Mouse (Mus musculus): Measurements from ENCODE around the gene Vmn1r18.
"Not testable (repeated sequence)": the region's sequence is repeated elsewhere in the genome, so short reads cannot be mapped to it uniquely, and the experiment has no call there.

Gene Vmn1r18

DNA sequence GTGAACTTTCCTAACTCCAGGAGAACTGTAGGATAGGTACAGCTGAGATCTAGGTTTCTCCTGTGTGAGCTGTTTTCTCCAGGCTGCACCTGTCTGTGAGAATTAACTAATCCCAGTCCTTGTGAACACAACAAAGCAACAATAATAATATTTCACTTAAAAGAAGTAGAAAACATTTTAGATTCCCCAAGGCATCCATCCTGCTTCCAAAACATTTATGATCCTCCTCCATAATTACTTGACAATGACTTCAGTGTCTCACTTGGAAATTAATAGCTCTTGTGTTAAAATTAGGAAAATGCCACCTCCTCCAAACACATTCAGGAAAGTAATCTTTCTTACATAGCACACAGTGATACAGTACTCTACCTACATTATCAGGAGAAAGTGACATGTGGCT, at the start of gene Vmn1r18:
TSS of gene Vmn1r18 (minus strand) at position 101 of the 400 bp plus-strand sequence.
- DNase-seq (ENCODE audit: low spot score), result no peak

DNA sequence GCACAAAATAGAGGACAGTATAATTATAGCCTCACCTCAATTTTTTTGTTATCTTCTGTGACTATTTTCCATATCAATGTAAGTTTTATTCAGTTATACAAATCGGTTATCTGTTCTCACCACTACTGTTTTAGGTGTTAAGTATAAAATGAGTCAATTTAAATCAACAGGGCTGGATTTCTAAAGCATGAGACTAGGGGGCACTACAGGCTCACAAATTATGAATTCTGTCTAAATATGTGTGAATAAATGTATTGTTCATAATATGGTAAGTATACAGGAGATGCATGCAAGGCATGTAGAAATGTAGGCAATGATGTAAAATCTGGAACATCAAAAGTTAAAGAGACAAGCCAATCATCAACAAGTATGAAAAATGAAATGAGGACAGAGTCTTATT, 35.6 kb upstream of the Vmn1r18 start:
- DNase-seq (ENCODE audit: low spot score), result no peak

DNA sequence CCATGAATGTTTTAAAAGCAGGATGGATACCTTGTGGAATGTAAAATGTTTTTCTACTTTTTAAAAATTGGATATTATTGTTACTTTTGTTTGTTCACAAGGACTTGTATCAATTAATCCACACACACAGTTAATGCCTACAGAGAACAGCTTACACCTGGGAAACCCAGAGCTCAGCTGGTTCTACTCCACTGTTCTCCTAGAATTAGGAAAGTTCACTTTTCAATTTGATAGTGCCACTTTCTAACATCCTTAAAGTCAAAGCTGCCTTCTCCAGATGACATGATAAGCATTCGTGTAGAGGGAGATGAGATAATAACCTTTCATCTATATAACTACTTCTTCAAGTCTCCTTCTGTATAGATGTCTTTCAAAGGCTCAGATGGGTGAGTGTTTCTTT, 33.0 kb upstream of the Vmn1r18 start, which contains the start of gene Vmn1r20:
TSS of gene Vmn1r20 (plus strand) at position 301 of the 400 bp plus-strand sequence.
- no peak for DNase-seq (ENCODE audit: low spot score)

DNA sequence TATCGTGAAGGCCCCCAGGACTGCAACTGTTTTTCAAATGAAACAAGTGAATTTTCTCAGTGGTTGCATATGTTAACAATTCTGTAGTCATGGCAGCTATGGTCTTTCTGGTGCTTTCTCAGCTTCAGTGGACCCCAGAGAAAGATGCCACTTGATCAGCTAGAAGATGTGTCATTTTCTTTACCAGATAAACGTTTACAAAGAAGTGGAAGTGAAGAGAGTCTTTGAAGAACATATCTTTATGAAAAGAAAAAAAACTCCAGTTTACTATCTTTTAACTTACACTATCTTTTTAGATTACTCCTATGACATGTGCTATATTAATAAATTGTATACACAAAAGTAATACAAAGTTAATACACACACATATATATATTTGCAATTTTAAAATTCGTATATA, 7.9 kb upstream of the Vmn1r18 start, which contains the start of gene Vmn1r19:
TSS of gene Vmn1r19 (plus strand) at position 301 of the 400 bp plus-strand sequence.
- not testable (repeated sequence) for DNase-seq (ENCODE audit: low spot score)

DNA sequence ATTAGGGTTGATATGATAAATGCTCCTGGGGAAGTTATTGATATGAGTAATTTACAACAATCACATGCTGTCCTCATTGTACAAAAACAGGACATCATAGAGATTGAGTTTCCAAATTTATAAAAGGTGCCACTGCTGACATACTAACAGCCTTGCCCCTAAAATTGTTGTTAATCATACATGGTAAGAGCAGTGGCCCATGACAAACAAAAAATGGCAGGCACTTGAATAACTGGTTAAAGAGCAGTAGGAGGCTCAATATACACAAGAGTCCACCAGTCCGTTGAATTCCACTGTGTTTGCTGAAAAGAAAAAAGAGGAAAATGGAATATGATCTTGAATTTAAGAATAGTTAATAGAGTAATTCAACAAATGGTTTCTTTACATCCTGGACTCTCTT, 28.1 kb downstream of the Vmn1r18 start:
- DNase-seq (ENCODE audit: low spot score), result no peak

DNA sequence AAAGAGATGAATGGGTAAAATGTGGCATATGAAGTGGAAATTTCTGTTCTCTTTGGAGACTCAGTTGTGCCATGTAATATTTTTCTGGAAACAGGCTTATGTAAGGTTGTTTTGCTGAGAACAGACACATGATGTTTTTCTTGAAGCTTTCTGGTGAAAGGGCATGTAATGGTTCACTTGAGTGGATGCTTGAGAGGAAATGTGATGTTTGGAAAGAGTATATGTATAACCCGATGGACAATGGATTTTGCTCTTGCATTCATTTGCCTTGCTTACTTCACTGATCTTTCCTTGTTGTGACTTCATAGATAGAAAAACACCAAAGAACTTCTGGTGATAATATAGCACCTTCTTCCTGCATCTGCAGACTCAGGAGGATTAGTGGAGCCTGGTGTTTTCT, 29.7 kb downstream of the Vmn1r18 start:
- DNase-seq (ENCODE audit: low spot score), result not testable (repeated sequence)

DNA sequence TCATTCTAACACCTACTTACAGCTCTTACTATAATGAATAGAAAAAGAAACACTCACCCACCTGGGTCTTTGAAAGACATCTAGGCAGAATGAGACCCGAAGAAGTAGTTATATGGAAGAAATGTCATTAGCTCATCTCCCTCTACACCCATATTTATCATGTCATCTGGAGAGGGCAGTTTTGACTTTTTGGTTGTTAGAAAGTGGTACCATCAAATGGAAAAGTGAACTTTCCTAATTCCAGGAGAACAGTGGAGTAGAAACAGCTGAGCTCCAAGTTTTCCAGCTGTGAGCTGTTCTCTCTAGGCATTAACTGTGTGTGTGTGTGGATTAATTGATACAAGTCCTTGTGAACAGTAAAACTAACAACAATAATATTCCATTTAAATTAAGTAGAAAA, 32.0 kb downstream of the Vmn1r18 start, which contains the start of gene Vmn1r17:
TSS of gene Vmn1r17 (minus strand) at position 101 of the 400 bp plus-strand sequence.
- no peak for DNase-seq (ENCODE audit: low spot score)

DNA sequence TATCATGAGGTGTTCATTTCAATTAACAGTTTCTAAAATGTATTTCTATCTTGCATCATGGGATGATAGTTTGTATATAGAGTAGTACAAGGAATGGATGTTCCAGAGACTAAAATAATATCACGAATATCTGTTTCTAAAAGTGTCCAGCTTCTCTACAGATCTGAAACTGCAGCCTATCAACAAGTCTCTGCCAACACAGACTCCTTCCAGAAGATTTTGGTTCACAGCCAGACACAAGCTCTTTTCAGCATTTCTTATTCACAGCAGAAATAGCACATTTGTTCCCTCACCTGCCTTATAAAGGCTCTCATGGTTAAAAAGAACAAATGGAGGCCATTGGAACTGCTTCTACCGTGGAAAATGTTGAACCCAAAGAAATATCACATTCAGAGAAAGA, 38.7 kb downstream of the Vmn1r18 start:
- no peak for DNase-seq (ENCODE audit: low spot score)

DNA sequence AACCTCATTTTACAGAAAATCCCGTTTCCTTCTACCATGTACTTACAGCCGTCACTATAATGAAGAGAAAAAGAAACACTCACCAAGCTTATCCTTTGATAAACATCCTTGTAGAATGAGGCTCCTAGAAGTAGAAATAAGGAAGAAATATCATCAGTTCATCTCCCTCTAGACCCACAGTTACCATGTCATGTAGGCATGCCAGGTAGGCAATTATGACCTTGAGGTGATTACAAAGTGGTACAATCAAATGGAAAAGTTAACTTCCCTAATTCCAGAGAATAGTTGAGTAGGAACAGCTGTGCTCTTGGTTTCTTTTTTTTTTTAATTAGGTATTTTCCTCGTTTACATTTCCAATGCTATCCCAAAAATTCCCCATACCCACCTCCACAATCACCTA, 66.2 kb downstream of the Vmn1r18 start, which contains the start of gene Vmn1r16:
TSS of gene Vmn1r16 (minus strand) at position 101 of the 400 bp plus-strand sequence.
- no peak for DNase-seq (ENCODE audit: low spot score)
